Mouse (Mus musculus) frontal cortex, postnatal 14 days (tissue): ENCODE results near the gene Immt.

Experiments
- DNase-seq, 2 experiments: peaks; one replicate each; pipeline ENCODE4 v3.0.0; 2022; ENCODE audit warnings: low spot score in 2 of 2

The Immt gene

GRCm38 (mm10) chr6:71830690-71831580, at the start of gene Immt:
Immt (plus strand) TSS chr6:71831331.
- peak; percentile 93 to 94 for DNase-seq

GRCm38 (mm10) chr6:71783165-71783564, 48.0 kb upstream of the Immt start:
- DNase-seq: no peak

- DNase-seq: no peak
These were observed 42.8 kb upstream of the Immt start for GRCm38 (mm10) chr6:71788348-71788747.

GRCm38 (mm10) chr6:71791771-71792170, 39.4 kb upstream of the Immt start:
- no peak for DNase-seq

- DNase-seq: no peak
These were observed 31.7 kb upstream of the Immt start for GRCm38 (mm10) chr6:71799391-71799790.

- DNase-seq: no peak
These were observed 30.0 kb upstream of the Immt start for GRCm38 (mm10) chr6:71801011-71801713.

GRCm38 (mm10) chr6:71801714-71802094, 29.4 kb upstream of the Immt start:
- DNase-seq: peak; percentile 50 to 58

- DNase-seq: no peak
These were observed 27.5 kb upstream of the Immt start for GRCm38 (mm10) chr6:71803609-71804008.

- peak; percentile 41 to 59 for DNase-seq
These were observed 26.9 kb upstream of the Immt start for GRCm38 (mm10) chr6:71804061-71804829.

GRCm38 (mm10) chr6:71806713-71807112, 24.4 kb upstream of the Immt start:
- no peak for DNase-seq

GRCm38 (mm10) chr6:71809890-71810289, 21.2 kb upstream of the Immt start:
- DNase-seq: no peak

- DNase-seq: no peak
These were observed 18.3 kb upstream of the Immt start for GRCm38 (mm10) chr6:71812820-71813219.

GRCm38 (mm10) chr6:71819764-71820292, 11.3 kb upstream of the Immt start:
- DNase-seq: no peak

- DNase-seq: no peak
These were observed 8.0 kb upstream of the Immt start for GRCm38 (mm10) chr6:71823085-71823484.

- DNase-seq: peak; percentile 81 to 84
These were observed 7.6 kb upstream of the Immt start for GRCm38 (mm10) chr6:71823488-71823887.

GRCm38 (mm10) chr6:71823961-71824360, 7.2 kb upstream of the Immt start:
- DNase-seq: no peak

GRCm38 (mm10) chr6:71826869-71827268, 4.3 kb upstream of the Immt start, which contains the start of gene Mrpl35:
Mrpl35 (minus strand) TSS chr6:71826969.
- DNase-seq: no peak

- no peak for DNase-seq
These were observed 1.4 kb upstream of the Immt start for GRCm38 (mm10) chr6:71829768-71830167.

- DNase-seq: peak; percentile 96 to 97
These were observed 440 bp downstream of the Immt start for GRCm38 (mm10) chr6:71831581-71831960.

GRCm38 (mm10) chr6:71836811-71837210, 5.7 kb downstream of the Immt start:
- no peak for DNase-seq

- no peak for DNase-seq
These were observed 8.7 kb downstream of the Immt start for GRCm38 (mm10) chr6:71839815-71840214.
